Mouse (Mus musculus): ENCODE results near the gene Dnmbp.

Gene Dnmbp

GRCm38 (mm10) chr19:43914986-43915385, 25.0 kb downstream of the Dnmbp start:
- DNase-seq (ENCODE audit: low read depth, low spot score) = no peak

- no peak for DNase-seq (ENCODE audit: low read depth, low spot score)
These were observed 27.1 kb downstream of the Dnmbp start for GRCm38 (mm10) chr19:43912775-43913486.

GRCm38 (mm10) chr19:43906492-43906891, 33.5 kb downstream of the Dnmbp start:
- no peak for DNase-seq (ENCODE audit: low read depth, low spot score)

GRCm38 (mm10) chr19:43905985-43906384, 34.0 kb downstream of the Dnmbp start:
- no peak for DNase-seq (ENCODE audit: low read depth, low spot score)

GRCm38 (mm10) chr19:43905136-43905535, 34.9 kb downstream of the Dnmbp start:
- DNase-seq (ENCODE audit: low read depth, low spot score) = no peak

GRCm38 (mm10) chr19:43904327-43904726, 35.7 kb downstream of the Dnmbp start:
- no peak for DNase-seq (ENCODE audit: low read depth, low spot score)

- DNase-seq (ENCODE audit: low read depth, low spot score) = no peak
These were observed 37.1 kb downstream of the Dnmbp start for GRCm38 (mm10) chr19:43902887-43903286.

- no peak for DNase-seq (ENCODE audit: low read depth, low spot score)
These were observed 39.3 kb downstream of the Dnmbp start for GRCm38 (mm10) chr19:43900690-43901089.

- DNase-seq (ENCODE audit: low read depth, low spot score) = no peak
These were observed 41.4 kb downstream of the Dnmbp start for GRCm38 (mm10) chr19:43898547-43898946.

GRCm38 (mm10) chr19:43896441-43896840, 43.5 kb downstream of the Dnmbp start:
- no peak for DNase-seq (ENCODE audit: low read depth, low spot score)

GRCm38 (mm10) chr19:43895951-43896350, 44.0 kb downstream of the Dnmbp start:
- no peak for DNase-seq (ENCODE audit: low read depth, low spot score)

- no peak for DNase-seq (ENCODE audit: low read depth, low spot score)
These were observed 45.2 kb downstream of the Dnmbp start for GRCm38 (mm10) chr19:43894821-43895220.

- no peak for DNase-seq (ENCODE audit: low read depth, low spot score)
These were observed 45.9 kb downstream of the Dnmbp start for GRCm38 (mm10) chr19:43894070-43894469.

- DNase-seq (ENCODE audit: low read depth, low spot score) = no peak
These were observed 49.5 kb downstream of the Dnmbp start for GRCm38 (mm10) chr19:43890487-43890886.

- DNase-seq (ENCODE audit: low read depth, low spot score) = no peak
These were observed 52.3 kb downstream of the Dnmbp start for GRCm38 (mm10) chr19:43887725-43888124.

GRCm38 (mm10) chr19:43887242-43887641, 52.7 kb downstream of the Dnmbp start:
- DNase-seq (ENCODE audit: low read depth, low spot score) = no peak

- no peak for DNase-seq (ENCODE audit: low read depth, low spot score)
These were observed 53.5 kb downstream of the Dnmbp start for GRCm38 (mm10) chr19:43886371-43887099.

- DNase-seq (ENCODE audit: low read depth, low spot score) = no peak
These were observed 55.1 kb downstream of the Dnmbp start for GRCm38 (mm10) chr19:43884668-43885498.

- no peak for DNase-seq (ENCODE audit: low read depth, low spot score)
These were observed 57.0 kb downstream of the Dnmbp start for GRCm38 (mm10) chr19:43882895-43883573.

GRCm38 (mm10) chr19:43881615-43882014, 58.4 kb downstream of the Dnmbp start:
- no peak for DNase-seq (ENCODE audit: low read depth, low spot score)

GRCm38 (mm10) chr19:43880420-43880819, 59.6 kb downstream of the Dnmbp start:
- no peak for DNase-seq (ENCODE audit: low read depth, low spot score)

All from CD4-positive helper T cell, adult 2 months (primary cell).